Mouse (Mus musculus) C2C12 (cell line): ENCODE data around the gene Lyrm4. TPM values are rescaled to one million over a fixed set of nuclear protein-coding genes. Genes with fewer than 3 reads are reported as not detected.

ENCODE experiments used
- H3K27me3 ChIP-seq: one replicate; pipeline ENCODE4 v1.6.1; 2011; ENCODE audit not compliant: control insufficient read depth, insufficient read depth, insufficient read length
- H3K36me3 ChIP-seq: one replicate; pipeline ENCODE4 v1.6.1; 2011; ENCODE audit not compliant: control insufficient read depth, insufficient read depth
- H3K4me3 ChIP-seq: one replicate; pipeline ENCODE4 v1.5.1; 2011; ENCODE audit warnings: mild to moderate bottlenecking, control low read depth; ENCODE audit not compliant: poor library complexity, insufficient read depth, severe bottlenecking
- H3K79me2 ChIP-seq: one replicate; pipeline ENCODE4 v1.6.1; 2011; ENCODE audit not compliant: control insufficient read depth, insufficient read depth
- H3K79me3 ChIP-seq: one replicate; pipeline ENCODE4 v1.6.1; 2011; ENCODE audit warnings: low read depth, control low read depth
- H3ac ChIP-seq: one replicate; pipeline ENCODE3; 2011; ENCODE audit warnings: low read depth; ENCODE audit not compliant: control insufficient read depth, insufficient read length
- CEBPB ChIP-seq: IDR thresholded peaks from one replicate; pipeline ENCODE4 v1.6.1; 2011; ENCODE audit warnings: low read depth, mild to moderate bottlenecking, control low read depth, moderate library complexity
- CTCF ChIP-seq: IDR thresholded peaks from one replicate; pipeline ENCODE4 v1.5.1; 2011; ENCODE audit not compliant: control insufficient read depth, insufficient read depth, insufficient read length
- FOSL1 ChIP-seq: IDR thresholded peaks from one replicate; pipeline ENCODE4 v1.8.0; 2011; ENCODE audit warnings: mild to moderate bottlenecking, low read length; ENCODE audit not compliant: poor library complexity, insufficient read depth, severe bottlenecking
- MAX ChIP-seq: IDR thresholded peaks from one replicate; pipeline ENCODE4 v1.6.1; 2011; ENCODE audit warnings: mild to moderate bottlenecking, control low read depth
- MYOD1 ChIP-seq: IDR thresholded peaks from one replicate; pipeline ENCODE4 v1.6.1; 2011; ENCODE audit warnings: low read depth; ENCODE audit not compliant: control insufficient read depth, insufficient read length
- MYOG ChIP-seq: IDR thresholded peaks from one replicate; pipeline ENCODE4 v1.6.1; 2011; ENCODE audit not compliant: control insufficient read depth, insufficient read length; ENCODE audit errors: extremely low read depth
- USF1 ChIP-seq: IDR thresholded peaks from one replicate; pipeline ENCODE4 v1.6.1; 2011; ENCODE audit warnings: low read depth, mild to moderate bottlenecking, control low read depth, moderate library complexity
- polyA plus RNA-seq: library from polyadenylated mRNA; unstranded; fragments of >200 nt; fragmentation: generic; extraction: Trizol; gene quantifications from one replicate; pipeline ENCODE4 v1.2.1, GENCODE M21; 2012; ENCODE audit warnings: missing spikeins

Gene Lyrm4
- polyA plus RNA-seq, 1 experiment = 9.3 TPM

- Histone ChIP-seq H3K27me3 (no peaks in the 10 kb centered on the region), H3ac (no peak overlapping the region), H3K79me3 (no peaks in the 10 kb centered on the region), H3K79me2 (no peaks in the 10 kb centered on the region), H3K36me3 (no peaks in the 10 kb centered on the region), H3K4me3 (no peak overlapping the region)
- TF ChIP-seq MAX = no peak
- TF ChIP-seq MYOG = no peak
- no peak for TF ChIP-seq FOSL1
- TF ChIP-seq CTCF = no peak
- no peak for TF ChIP-seq USF1
- TF ChIP-seq CEBPB = no peak
- no peak for TF ChIP-seq MYOD1
Measured at GRCm38 (mm10) chr13:36031959-36032358, 85.4 kb downstream of the Lyrm4 start.

- Histone ChIP-seq H3K4me3 (no peak overlapping the region), H3K27me3 (no peaks in the 10 kb centered on the region), H3K79me2 (no peaks in the 10 kb centered on the region), H3ac (no peak overlapping the region), H3K36me3 (no peaks in the 10 kb centered on the region), H3K79me3 (no peaks in the 10 kb centered on the region)
- TF ChIP-seq FOSL1 (no peak), CEBPB (no peak), MYOD1 (no peak), USF1 (no peak), CTCF (no peak), MYOG (no peak), MAX (no peak)
Measured at GRCm38 (mm10) chr13:36019309-36020274, 97.7 kb downstream of the Lyrm4 start.

- Histone ChIP-seq H3K79me2 (no peaks in the 10 kb centered on the region), H3ac (no peak overlapping the region), H3K27me3 (no peaks in the 10 kb centered on the region), H3K36me3 (no peaks in the 10 kb centered on the region), H3K4me3 (no peak overlapping the region), H3K79me3 (no peaks in the 10 kb centered on the region)
- TF ChIP-seq CEBPB (no peak), MAX (no peak), USF1 (no peak), MYOG (no peak), CTCF (no peak), FOSL1 (no peak), MYOD1 (no peak)
Measured at GRCm38 (mm10) chr13:36018017-36018416, 99.3 kb downstream of the Lyrm4 start.

- no peaks in the 10 kb centered on the region for H3K79me2 ChIP-seq
- no peaks in the 10 kb centered on the region for H3K27me3 ChIP-seq
- H3K4me3 ChIP-seq = no peak overlapping the region
- TF ChIP-seq MYOD1 (no peak), USF1 (no peak), CEBPB (no peak), FOSL1 (no peak), MYOG (no peak)
- no peaks in the 10 kb centered on the region for H3K79me3 ChIP-seq
- H3ac ChIP-seq = no peak overlapping the region
- no peaks in the 10 kb centered on the region for H3K36me3 ChIP-seq
Measured at GRCm38 (mm10) chr13:36015636-36016035, 101.7 kb downstream of the Lyrm4 start.

- no peaks in the 10 kb centered on the region for H3K79me3 ChIP-seq
- no peak for TF ChIP-seq USF1
- TF ChIP-seq CTCF = no peak
- TF ChIP-seq MYOD1 = no peak
- TF ChIP-seq MYOG = no peak
- no peak for TF ChIP-seq MAX
- TF ChIP-seq FOSL1 = no peak
- TF ChIP-seq CEBPB = no peak
- no peaks in the 10 kb centered on the region for H3K36me3 ChIP-seq
- H3K4me3 ChIP-seq = no peak overlapping the region
- H3ac ChIP-seq = no peak overlapping the region
- H3K27me3 ChIP-seq = no peaks in the 10 kb centered on the region
- H3K79me2 ChIP-seq = no peaks in the 10 kb centered on the region
Measured at GRCm38 (mm10) chr13:36009981-36010380, 107.3 kb downstream of the Lyrm4 start.
